Mouse (Mus musculus) lung, postnatal 0 days (tissue): Measurements from ENCODE around the gene Nbea.

Experiments used
- CTCF ChIP-seq: IDR thresholded peaks from 2 replicates; pipeline ENCODE4 v1.5.1; 2016; ENCODE audit warnings: antibody characterized with exemption, mild to moderate bottlenecking
- EP300 ChIP-seq: IDR thresholded peaks from 2 replicates; pipeline ENCODE4 v1.6.1; 2016; ENCODE audit warnings: antibody characterized with exemption, mild to moderate bottlenecking, control low read depth

- TF ChIP-seq EP300 (no peak), CTCF (no peak)
These were observed 392.9 kb downstream of the Nbea start for GRCm38 (mm10) chr3:55790609-55791008.
